Mouse (Mus musculus) ovary, postnatal 14 days (tissue): Measurements from ENCODE around the gene Ddx39b.
"Not testable (repeated sequence)": the region's sequence is repeated elsewhere in the genome, so short reads cannot be mapped to it uniquely, and the experiment has no call there.

Experiments
- DNase-seq: peaks from one replicate; pipeline ENCODE4 v3.0.0; 2022; ENCODE audit warnings: low spot score

Gene Ddx39b

DNA sequence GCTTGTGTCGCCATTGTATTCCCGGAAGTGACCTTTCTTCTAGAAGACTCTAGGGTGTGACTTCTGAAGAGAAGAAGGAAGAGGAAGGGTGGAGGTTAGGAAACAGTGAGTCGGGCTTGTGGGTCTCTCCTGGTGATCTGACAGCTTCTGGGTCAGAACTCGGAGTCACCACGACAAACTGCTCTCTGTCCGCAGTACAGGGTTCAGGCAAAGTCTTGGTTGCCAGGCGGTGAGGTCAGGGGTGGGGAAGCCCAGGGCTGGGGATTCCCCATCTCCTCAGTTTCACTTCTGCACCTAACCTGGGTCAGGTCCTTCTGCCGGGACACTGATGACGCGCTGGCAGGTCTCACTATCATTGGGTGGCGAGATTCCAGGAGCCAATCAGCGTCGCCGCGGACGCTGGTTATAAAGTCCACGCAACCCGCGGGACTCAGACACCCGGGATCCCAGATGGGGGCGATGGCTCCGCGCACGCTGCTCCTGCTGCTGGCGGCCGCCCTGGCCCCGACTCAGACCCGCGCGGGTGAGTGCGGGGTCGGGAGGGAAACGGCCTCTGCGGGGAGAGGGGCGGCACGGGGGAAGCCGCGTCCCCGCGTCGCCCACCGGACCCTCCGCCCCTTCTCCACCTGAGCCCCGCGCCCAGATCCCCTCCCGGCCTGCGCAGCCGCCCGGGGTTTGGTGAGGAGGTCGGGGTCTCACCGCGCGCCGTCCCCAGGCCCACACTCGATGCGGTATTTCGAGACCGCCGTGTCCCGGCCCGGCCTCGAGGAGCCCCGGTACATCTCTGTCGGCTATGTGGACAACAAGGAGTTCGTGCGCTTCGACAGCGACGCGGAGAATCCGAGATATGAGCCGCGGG, 21.3 kb downstream of the Ddx39b start, which contains the start of gene H2-D1:
H2-D1 (plus strand) TSS at position 67 of the 859 bp plus-strand sequence.
- peak; percentile 99 for DNase-seq

DNA sequence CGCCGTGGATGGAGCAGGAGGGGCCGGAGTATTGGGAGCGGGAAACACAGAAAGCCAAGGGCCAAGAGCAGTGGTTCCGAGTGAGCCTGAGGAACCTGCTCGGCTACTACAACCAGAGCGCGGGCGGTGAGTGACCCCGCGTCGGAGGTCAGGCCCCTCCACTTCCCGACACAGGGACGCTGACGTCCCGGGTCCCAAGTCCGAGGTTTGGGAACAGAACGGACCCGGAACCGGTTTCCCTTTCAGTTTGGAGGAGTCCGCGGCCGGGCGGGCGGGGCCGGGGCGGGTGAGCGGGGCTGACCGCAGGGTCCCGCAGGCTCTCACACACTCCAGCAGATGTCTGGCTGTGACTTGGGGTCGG, 22.0 kb downstream of the Ddx39b start:
- DNase-seq: no peak

DNA sequence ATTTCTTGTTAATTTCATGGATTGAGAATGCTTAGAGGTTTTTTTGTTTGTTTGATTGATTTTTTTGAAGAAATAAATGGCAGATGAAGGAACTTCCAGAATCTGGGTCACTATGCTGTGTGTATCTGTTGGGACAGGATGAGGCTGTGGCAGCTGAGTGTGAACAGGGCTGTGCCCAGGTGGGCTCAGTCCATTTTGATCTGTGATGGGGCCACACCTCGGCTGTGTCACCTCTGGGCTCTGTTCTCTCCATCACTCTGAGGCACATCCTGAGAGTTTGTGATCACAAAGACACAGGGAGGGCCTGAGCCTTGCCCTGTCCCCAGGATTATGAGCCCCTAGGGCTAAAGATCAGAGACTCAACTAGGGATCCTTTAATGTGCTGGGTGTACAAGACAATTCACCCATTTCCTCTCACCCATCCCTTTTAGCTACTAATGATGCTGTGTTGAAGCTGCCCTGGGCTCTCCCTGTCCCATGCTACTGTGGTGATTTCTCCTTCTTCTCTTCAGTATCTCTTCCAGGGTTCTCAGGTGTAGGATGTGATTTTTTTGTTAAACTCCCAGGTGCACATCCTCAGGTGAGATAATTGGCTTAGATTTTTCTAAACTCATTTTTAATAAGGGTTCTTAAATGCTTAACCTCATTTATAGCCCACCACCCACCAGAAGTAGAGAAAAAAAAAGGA, 26.0 kb downstream of the Ddx39b start:
- no peak for DNase-seq

DNA sequence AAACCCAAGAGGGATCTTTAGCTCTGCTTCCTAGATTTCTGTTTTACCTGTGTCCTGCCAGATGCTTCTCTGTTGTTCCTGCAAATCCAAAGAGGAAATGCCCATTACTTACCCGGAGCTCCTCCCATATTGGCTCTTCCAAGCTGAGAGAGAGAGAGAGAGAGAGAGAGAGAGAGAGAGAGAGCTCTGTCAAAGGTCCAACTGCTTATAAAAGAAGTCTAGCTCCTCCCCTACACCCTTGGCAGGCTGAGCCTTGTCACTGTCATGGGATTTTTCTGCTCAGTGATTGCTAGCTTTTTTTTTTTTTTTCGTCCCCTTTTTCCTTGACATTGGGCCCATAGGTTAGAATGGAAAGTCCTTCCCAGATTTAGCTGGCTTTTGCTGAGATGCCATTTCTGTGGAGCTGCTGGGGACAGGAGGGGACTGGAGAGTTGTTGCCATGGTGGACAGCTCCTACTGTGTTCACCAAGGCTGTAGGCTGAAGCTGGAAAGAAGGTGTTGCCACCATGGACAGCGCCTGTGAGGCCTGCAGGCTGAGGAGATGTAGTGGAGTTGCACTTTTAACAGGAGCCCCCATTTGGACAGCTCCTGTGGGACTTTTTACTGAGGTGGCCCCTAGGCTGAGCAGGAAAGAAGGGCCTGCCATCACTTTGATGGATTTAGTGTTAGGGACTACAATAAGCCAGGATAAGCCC, 28.3 kb downstream of the Ddx39b start:
- no peak for DNase-seq

DNA sequence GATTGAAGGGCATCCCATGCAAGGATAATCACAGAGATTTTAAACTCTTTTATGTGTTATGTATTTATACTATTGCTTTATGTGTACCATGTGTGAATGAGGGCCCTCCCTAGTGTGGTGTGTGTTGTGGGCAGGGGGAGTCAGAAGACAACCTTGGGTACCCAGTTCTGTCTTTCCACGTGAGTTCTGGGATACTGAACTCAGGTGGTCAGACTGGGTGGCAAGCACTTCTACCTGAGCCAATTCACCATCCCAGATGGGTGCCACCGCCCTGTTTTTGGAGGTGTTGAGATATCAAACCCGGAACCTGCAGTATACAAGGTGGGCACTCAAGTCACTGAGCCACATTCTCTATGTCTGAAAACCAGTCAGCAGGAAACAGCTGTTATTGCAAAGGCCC, 30.7 kb downstream of the Ddx39b start:
- no peak for DNase-seq

DNA sequence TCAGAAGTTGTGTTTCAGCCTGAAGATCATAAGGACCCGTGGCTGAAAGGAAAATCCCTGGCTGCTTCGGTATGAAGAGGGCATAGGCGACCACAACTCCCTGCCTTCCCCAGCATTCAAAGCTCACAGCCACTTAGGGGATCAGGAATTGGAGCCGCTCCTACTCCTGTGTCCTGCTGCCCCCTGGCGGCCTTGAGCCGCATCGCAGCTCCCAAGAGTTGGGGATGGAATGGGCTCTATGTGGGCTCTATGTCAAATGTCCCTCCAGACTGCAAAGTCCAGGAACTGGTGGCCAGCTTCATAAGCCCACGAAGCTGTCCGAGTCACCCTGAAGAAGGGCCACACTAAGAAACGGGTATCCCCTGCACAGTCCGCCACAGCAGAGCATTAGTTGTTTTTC, 33.2 kb downstream of the Ddx39b start:
- DNase-seq: peak; percentile 84

DNA sequence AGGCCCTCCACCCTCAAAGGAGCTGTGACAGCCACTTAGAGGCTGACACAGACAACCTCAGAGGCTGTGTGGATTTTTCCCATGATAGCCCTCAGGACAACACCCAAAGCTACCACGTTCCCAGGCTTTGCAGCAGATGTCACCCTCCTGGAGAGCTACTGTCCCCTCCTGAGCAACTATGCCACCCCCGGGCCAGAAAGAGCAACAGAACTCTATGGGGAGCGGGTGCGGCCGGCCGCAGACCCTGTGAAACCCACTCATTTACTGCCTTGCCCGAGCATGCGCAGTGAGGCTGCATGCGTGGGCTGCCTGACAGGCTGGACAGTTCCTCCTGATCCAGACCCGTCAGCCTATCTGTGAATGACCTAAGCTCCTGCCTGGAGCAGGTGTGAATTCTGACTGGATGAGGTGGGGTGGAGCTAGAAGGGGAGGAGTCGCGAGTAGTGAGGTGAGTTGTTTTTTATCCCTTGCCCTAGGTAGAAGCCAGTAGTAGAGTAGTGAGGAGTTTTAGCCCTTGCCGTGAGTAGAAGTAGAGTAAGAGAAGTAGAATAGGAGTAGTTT, 34.8 kb downstream of the Ddx39b start:
- no peak for DNase-seq

DNA sequence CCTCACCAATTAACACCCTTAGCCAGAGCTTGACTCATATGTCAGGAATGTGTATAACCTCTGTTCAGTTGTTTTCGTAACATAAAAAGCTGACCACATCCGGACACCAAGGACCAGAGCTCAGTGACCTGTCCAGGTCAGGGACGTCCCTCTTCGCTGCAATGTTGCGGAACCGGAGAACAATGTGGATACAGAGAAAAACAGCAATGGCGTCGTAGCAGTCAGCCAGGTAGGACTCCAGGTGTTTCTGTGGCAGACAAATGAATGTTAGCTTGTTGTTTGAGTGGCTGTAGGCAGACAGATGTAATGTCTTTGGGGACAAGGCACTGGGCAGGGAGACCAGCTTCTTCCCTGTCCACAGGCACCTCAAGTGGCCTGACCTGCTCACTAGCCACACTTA, 36.5 kb downstream of the Ddx39b start:
- DNase-seq: no peak

DNA sequence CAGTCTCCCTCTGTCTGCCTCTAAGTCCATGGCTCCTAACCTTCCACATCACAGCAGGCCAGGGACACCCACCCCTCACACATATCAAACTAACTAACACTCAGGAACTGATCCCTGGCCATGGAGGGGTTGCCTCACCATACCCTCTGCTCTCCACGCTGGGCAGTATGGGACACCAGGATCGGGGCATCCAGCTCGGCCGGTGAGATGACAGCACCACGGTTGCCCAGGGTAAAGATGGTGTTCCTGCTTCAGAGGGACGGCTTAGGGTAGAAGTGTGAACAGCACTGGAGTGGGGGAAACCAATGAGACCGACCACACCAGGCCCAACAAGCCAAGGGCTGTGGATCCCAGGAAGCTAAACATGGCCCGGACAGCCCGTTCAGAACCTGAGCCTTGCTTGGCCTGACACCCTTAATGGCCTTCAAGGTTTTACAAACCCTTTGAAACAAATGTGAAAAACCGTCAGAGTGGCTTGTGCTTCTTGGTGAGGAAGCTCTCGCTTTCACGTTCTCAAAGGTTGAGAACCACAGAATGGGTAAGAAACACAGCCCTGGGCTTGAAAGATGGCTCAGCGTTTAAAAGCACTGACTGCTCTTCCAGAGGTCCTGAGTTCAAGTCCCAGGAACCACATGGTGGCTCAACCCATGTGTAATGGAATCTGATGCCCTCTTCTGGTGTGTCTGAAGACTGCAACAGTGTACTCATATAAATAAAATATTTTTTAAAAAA, 37.6 kb downstream of the Ddx39b start:
- no peak for DNase-seq

DNA sequence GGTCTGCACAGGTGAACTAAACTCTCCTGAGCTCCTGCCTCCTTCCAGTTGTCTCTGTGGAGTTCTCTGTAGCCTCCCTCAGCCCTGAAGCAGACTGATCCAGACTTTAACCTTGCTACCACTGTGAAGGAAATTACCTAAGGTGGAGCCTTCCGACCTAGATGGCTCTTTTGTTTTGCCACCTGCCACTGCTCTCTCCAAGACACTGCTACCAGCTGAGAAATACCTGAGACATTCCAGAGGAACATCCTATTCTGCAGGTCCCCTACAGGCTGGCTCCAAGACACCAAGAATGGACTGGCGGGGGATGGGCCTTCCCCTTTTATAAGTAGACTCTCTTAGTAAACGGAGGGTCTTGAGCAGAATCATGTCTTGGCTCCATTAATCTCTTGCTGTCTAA, 38.7 kb downstream of the Ddx39b start:
- no peak for DNase-seq

DNA sequence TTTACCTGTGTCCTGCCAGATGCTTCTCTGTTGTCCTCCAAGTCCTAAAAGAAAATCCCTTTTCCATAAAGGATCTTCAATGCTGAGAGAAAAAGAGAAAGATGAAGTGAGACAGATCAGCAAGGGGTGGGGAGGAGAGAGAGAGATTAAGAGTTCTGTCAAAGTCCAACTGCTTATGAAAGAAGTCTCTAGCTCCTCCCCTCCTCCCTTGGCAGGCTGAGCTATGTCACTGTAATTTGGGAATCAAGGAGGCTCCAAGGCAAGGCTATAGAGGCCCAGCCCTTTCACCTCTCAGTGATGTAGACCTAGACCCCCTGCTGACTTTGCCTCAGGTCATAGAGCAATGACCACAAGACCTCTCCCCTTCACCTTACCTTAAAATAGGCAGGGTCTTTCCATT, 43.9 kb downstream of the Ddx39b start:
- DNase-seq: no peak

DNA sequence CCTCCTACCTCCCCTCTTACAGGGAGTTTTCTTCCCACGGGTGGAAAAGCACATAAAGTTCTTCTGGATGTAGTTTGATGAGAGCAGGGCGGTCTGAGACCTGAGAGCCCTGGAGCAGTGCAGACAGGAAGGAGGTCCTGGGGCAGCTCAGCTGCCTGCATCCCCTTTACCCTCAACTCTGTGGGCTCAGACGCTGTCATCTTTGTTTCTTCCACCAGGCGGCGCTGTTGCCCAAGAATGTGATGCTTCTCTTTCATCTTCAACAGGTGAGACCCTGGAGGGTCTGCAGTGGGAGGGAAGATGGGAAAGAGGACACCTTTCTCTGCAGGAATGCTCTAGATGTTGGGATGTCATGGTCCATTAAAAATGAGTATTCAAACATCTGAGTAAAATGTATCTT, 54.2 kb downstream of the Ddx39b start:
- peak; percentile 53 for DNase-seq

DNA sequence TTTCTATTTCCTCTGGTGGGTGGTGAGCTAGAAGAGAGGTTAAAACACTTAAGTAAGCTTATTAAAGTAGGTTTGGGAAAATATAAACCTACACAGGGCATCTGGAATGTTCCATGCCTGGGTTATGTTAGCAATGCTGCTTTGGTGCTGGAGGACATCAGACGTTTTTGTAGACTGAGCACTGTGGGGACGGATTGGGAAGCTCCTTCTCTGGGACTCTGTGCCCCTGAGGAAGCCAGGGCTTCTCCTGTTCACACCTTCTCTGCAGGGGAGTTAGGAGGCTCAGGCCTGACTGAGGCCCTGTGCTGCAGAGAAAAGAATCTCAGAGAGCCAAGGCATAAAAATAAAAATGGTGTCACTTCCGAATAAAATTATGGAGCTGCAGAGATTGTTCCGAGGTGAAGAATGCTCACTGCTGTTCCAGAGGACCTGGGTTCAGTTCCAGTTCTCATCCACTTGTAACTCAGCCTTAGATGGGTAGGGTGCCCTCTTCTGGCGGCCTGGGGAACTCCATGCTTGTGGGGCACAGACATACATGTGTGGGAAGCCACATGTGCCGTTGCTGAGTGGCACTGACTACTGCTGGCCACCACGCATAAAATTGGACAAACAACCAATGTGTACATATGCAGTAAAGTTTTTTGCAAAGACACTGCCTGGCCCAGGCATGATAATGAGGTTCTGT, 58.9 kb downstream of the Ddx39b start:
- not testable (repeated sequence) for DNase-seq

DNA sequence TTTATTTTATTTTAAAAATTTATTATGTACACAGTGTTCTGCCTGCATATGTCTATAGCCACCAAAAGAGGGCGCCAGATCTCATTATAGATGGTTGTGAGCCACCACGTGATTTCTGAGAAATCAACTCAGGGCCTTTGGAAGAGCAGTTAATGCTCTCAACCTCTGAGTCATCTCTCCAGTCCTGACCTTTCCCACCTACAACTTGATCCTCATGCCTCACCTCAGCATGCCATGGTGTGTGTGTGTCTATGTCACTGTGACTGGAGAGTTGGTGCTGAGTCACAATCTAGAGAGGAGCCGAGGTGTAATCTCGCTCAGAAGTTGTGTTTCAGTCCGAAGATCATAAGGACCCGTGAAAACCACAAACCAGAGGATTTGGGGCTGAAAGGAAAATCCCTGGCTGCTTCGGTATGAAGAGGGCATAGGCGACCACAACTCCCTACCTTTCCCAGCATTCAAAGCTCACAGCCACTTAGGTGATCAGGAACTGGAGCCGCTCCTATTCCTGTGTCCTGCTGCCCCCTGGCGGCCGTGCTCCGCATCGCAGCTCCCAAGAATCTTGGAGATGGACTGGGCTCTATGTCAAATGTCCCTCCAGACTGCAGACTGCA, 60.2 kb downstream of the Ddx39b start:
- DNase-seq: peak; percentile 95

DNA sequence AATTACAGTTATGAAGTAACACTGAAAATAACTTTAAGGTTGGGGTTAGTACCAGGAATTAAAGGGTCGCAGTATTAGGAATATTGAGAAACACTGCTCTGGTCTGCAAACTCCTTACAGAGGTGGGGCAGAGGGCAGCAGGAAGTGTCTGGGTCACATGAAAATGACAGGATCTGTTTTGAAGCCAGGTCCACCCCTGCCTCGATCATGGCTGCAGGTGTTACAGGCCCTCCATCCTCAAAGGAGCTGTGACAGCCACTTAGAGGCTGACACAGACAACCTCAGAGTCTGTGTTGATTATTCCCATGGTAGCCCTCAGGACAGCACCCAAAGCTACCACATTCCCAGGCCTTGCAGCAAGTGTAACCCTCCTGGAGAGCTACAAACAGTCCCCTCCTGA, 61.7 kb downstream of the Ddx39b start:
- no peak for DNase-seq
